Mouse (Mus musculus) ES-E14 (cell line): ENCODE results near the gene Ttll5.

Experiments used
- CHD2 ChIP-seq: IDR thresholded peaks from 2 replicates; pipeline ENCODE4 v1.6.1; 2014; ENCODE audit warnings: mild to moderate bottlenecking, low read depth, low read length, inconsistent platforms
- HCFC1 ChIP-seq: IDR thresholded peaks from 2 replicates; pipeline ENCODE4 v1.6.1; 2012; ENCODE audit warnings: low read length, inconsistent platforms, borderline replicate concordance; ENCODE audit not compliant: insufficient read depth
- MAFK ChIP-seq: IDR thresholded peaks from 2 replicates; pipeline ENCODE4 v1.6.1; 2014; ENCODE audit warnings: mild to moderate bottlenecking, low read depth, low read length, inconsistent platforms; ENCODE audit not compliant: insufficient read depth
- ZC3H11A ChIP-seq: IDR thresholded peaks from 2 replicates; pipeline ENCODE4 v1.6.1; 2012; ENCODE audit warnings: low read depth, mild to moderate bottlenecking, inconsistent platforms, low read length, borderline replicate concordance
- ZNF384 ChIP-seq: IDR thresholded peaks from 2 replicates; pipeline ENCODE4 v1.6.1; 2012; ENCODE audit warnings: low read depth, low read length, inconsistent platforms

DNA sequence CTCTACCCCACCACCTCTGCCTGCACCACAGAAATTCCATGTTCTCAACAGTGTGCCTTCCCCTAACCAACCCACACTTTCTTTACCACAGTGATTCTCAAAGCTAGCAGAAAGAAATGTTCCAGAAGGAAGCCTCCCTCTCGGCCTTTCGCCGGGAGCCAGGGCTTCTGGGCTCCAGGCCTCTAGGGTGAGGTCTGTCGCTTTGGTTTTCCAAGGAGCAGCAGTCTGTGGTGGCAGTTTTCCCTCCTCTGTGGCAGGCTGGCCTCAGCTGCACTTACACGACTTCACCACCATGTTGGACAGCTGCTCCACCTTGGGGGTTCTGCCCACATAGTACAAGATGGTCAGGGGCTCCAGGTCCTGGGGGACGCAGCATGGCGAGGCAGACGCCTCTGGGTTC lies 233.1 kb downstream of the Ttll5 start:
- TF ChIP-seq CHD2 (no peak), ZC3H11A (no peak), MAFK (no peak), HCFC1 (no peak), ZNF384 (no peak)
